Mouse (Mus musculus): ENCODE data around the gene Ctsa. TPM values are rescaled to one million over a fixed set of nuclear protein-coding genes. Genes with fewer than 3 reads are reported as not detected.
"Not testable (repeated sequence)": the region's sequence is repeated elsewhere in the genome, so short reads cannot be mapped to it uniquely, and the experiment has no call there.

Ctsa gene
- polyA plus RNA-seq, 2 experiments, result 147 to 197 TPM

GRCm38 (mm10) chr2:164795868-164796267 is 36.8 kb upstream of the Ctsa start:
- DNase-seq (ENCODE audit: low spot score) (no peak), ATAC-seq (ENCODE audit: low FRiP score, low read depth) (no peak)
- no peak for TF ChIP-seq POLR2A (IDR thresholded peaks at IDR 0.05; ENCODE audit: borderline replicate concordance, extremely low read depth, insufficient read depth, insufficient read length)
- H3K9ac ChIP-seq (ENCODE audit: low read depth, low read length, severe bottlenecking), result no peak overlapping the region
- H3K4me2 ChIP-seq (replicated peaks; ENCODE audit: low read depth, low read length, severe bottlenecking), result no peak overlapping the region
- no peak overlapping the region for H3K27ac ChIP-seq (replicated peaks; ENCODE audit: low read depth, low read length)
- H3K36me3 ChIP-seq (ENCODE audit: control insufficient read depth, insufficient read depth, low read length), result peaks cover 82% of the 10 kb centered on the region
- H3K9me3 ChIP-seq (ENCODE audit: control insufficient read depth, low read length), result no peaks in the 10 kb centered on the region
- H3K27me3 ChIP-seq (ENCODE audit: control insufficient read depth, insufficient read depth, low read length), result no peaks in the 10 kb centered on the region
- no peaks in the 10 kb centered on the region for H3K4me1 ChIP-seq (ENCODE audit: control insufficient read depth, insufficient read depth, low read length)
- no peak overlapping the region for H3K4me3 ChIP-seq (replicated peaks; ENCODE audit: low read length)
- 83% methylated on average over 4 of the region's 4 CpGs for WGBS

GRCm38 (mm10) chr2:164798554-164798953 is 34.1 kb upstream of the Ctsa start:
- not testable (repeated sequence) for ATAC-seq (ENCODE audit: low FRiP score, low read depth); H3K27me3 ChIP-seq (ENCODE audit: control insufficient read depth, insufficient read depth, low read length); H3K27ac ChIP-seq (replicated peaks; ENCODE audit: low read depth, low read length); H3K4me3 ChIP-seq (replicated peaks; ENCODE audit: low read length); DNase-seq (ENCODE audit: low spot score); H3K9ac ChIP-seq (ENCODE audit: low read depth, low read length, severe bottlenecking); H3K9me3 ChIP-seq (ENCODE audit: control insufficient read depth, low read length); H3K4me1 ChIP-seq (ENCODE audit: control insufficient read depth, insufficient read depth, low read length); H3K4me2 ChIP-seq (replicated peaks; ENCODE audit: low read depth, low read length, severe bottlenecking)
- peaks cover 69% of the 10 kb centered on the region for H3K36me3 ChIP-seq (ENCODE audit: control insufficient read depth, insufficient read depth, low read length)
- WGBS, result 81% methylated on average over 6 of the region's 6 CpGs

- Histone ChIP-seq H3K4me2 (replicated peaks; ENCODE audit: low read depth, low read length, severe bottlenecking) (no peak overlapping the region), H3K9ac (ENCODE audit: low read depth, low read length, severe bottlenecking) (no peak overlapping the region), H3K4me3 (replicated peaks; ENCODE audit: low read length) (no peak overlapping the region), H3K27me3 (ENCODE audit: control insufficient read depth, insufficient read depth, low read length) (no peaks in the 10 kb centered on the region), H3K27ac (replicated peaks; ENCODE audit: low read depth, low read length) (no peak overlapping the region), H3K9me3 (ENCODE audit: control insufficient read depth, low read length) (no peaks in the 10 kb centered on the region), H3K36me3 (ENCODE audit: control insufficient read depth, insufficient read depth, low read length) (peaks cover 52% of the 10 kb centered on the region), H3K4me1 (ENCODE audit: control insufficient read depth, insufficient read depth, low read length) (peaks cover 7% of the 10 kb centered on the region)
- WGBS, result 90% methylated on average over 13 of the region's 13 CpGs
- ATAC-seq (ENCODE audit: low FRiP score, low read depth) (no peak), DNase-seq (ENCODE audit: low spot score) (no peak)
- no peak for TF ChIP-seq POLR2A (IDR thresholded peaks at IDR 0.05; ENCODE audit: borderline replicate concordance, extremely low read depth, insufficient read depth, insufficient read length)
Observed at GRCm38 (mm10) chr2:164800252-164801004, 32.2 kb upstream of the Ctsa start.

- Histone ChIP-seq H3K9ac (ENCODE audit: low read depth, low read length, severe bottlenecking) (peak overlapping the region; percentile 69), H3K4me3 (replicated peaks; ENCODE audit: low read length) (peak overlapping the region; percentile 73)
- WGBS, result 92% methylated on average over 16 of the region's 16 CpGs
Observed at GRCm38 (mm10) chr2:164803201-164803920, 29.3 kb upstream of the Ctsa start.

GRCm38 (mm10) chr2:164803921-164804313 is 28.8 kb upstream of the Ctsa start:
- peaks cover 9% of the 10 kb centered on the region for H3K4me1 ChIP-seq (ENCODE audit: control insufficient read depth, insufficient read depth, low read length)
- 41% methylated on average over 1 of the region's 1 CpGs for WGBS
- H3K27ac ChIP-seq (replicated peaks; ENCODE audit: low read depth, low read length), result no peak overlapping the region
- peak overlapping the region; percentile 69 for H3K9ac ChIP-seq (ENCODE audit: low read depth, low read length, severe bottlenecking)
- DNase-seq (ENCODE audit: low spot score) (no peak), ATAC-seq (ENCODE audit: low FRiP score, low read depth) (no peak)
- peak overlapping the region; percentile 73 for H3K4me3 ChIP-seq (replicated peaks; ENCODE audit: low read length)
- H3K36me3 ChIP-seq (ENCODE audit: control insufficient read depth, insufficient read depth, low read length), result peaks cover 30% of the 10 kb centered on the region
- peak overlapping the region; percentile 63 for H3K4me2 ChIP-seq (replicated peaks; ENCODE audit: low read depth, low read length, severe bottlenecking)
- no peak for TF ChIP-seq POLR2A (IDR thresholded peaks at IDR 0.05; ENCODE audit: borderline replicate concordance, extremely low read depth, insufficient read depth, insufficient read length)
- no peaks in the 10 kb centered on the region for H3K9me3 ChIP-seq (ENCODE audit: control insufficient read depth, low read length)
- no peaks in the 10 kb centered on the region for H3K27me3 ChIP-seq (ENCODE audit: control insufficient read depth, insufficient read depth, low read length)

More at GRCm38 (mm10) chr2:164803201-164803920, 29.3 kb upstream of the Ctsa start:
- H3K9me3 ChIP-seq (ENCODE audit: control insufficient read depth, low read length), result no peaks in the 10 kb centered on the region
- peaks cover 26% of the 10 kb centered on the region for H3K36me3 ChIP-seq (ENCODE audit: control insufficient read depth, insufficient read depth, low read length)
- no peaks in the 10 kb centered on the region for H3K27me3 ChIP-seq (ENCODE audit: control insufficient read depth, insufficient read depth, low read length)
- H3K4me2 ChIP-seq (replicated peaks; ENCODE audit: low read depth, low read length, severe bottlenecking), result peak overlapping the region; percentile 63
- ATAC-seq (ENCODE audit: low FRiP score, low read depth) (no peak), DNase-seq (ENCODE audit: low spot score) (no peak)
- peaks cover 9% of the 10 kb centered on the region for H3K4me1 ChIP-seq (ENCODE audit: control insufficient read depth, insufficient read depth, low read length)
- TF ChIP-seq POLR2A (IDR thresholded peaks at IDR 0.05; ENCODE audit: borderline replicate concordance, extremely low read depth, insufficient read depth, insufficient read length), result no peak
- H3K27ac ChIP-seq (replicated peaks; ENCODE audit: low read depth, low read length), result no peak overlapping the region
